Mouse (Mus musculus) midbrain, postnatal 0 days (tissue): Measurements from ENCODE around the gene AL732309.1. TPM values are rescaled to one million over a fixed set of nuclear protein-coding genes. Genes with fewer than 3 reads are reported as not detected.

Source experiments
- ATAC-seq: fragments of 200-750 bp; cut with Nextera tagmentation; 2 replicates; pipeline ENCODE4 v1.8.0; 2017; ENCODE audit warnings: moderate number of reproducible peaks, mild to moderate bottlenecking, moderate TSS enrichment, moderate library complexity; ENCODE audit not compliant: low FRiP score
- DNase-seq: peaks from one replicate; pipeline ENCODE4 v3.0.0-alpha.2; 2015; ENCODE audit warnings: low spot score
- H3K27ac ChIP-seq: fragments of 300-500 bp; sonication (generic); 2 replicates; pipeline ENCODE4 v1.5.1; 2014; ENCODE audit warnings: low read depth, mild to moderate bottlenecking, low read length, mixed read lengths
- H3K27me3 ChIP-seq: fragments of 300-500 bp; sonication (generic); 2 replicates; pipeline ENCODE4 v1.6.1; 2014; ENCODE audit warnings: low read length, control low read depth, mixed read lengths; ENCODE audit not compliant: insufficient read depth
- H3K36me3 ChIP-seq: fragments of 300-500 bp; sonication (generic); 2 replicates; pipeline ENCODE4 v1.6.1; 2014; ENCODE audit warnings: low read length, control low read depth, mixed read lengths; ENCODE audit not compliant: insufficient read depth
- H3K4me1 ChIP-seq: fragments of 300-500 bp; sonication (generic); 2 replicates; pipeline ENCODE4 v1.6.1; 2014; ENCODE audit warnings: mild to moderate bottlenecking, control low read depth, antibody characterized with exemption, low read length, mixed read lengths; ENCODE audit not compliant: insufficient read depth
- H3K4me2 ChIP-seq: fragments of 300-500 bp; sonication (generic); 2 replicates; pipeline ENCODE4 v1.6.1; 2014; ENCODE audit warnings: low read depth, mild to moderate bottlenecking, low read length, mixed read lengths; ENCODE audit not compliant: poor library complexity, severe bottlenecking
- H3K4me3 ChIP-seq: fragments of 300-500 bp; sonication (generic); 2 replicates; pipeline ENCODE4 v1.5.1; 2014; ENCODE audit warnings: low read depth, mild to moderate bottlenecking, low read length, moderate library complexity
- H3K9ac ChIP-seq: fragments of 300-500 bp; sonication (generic); replicated peaks from 2 replicates; pipeline ENCODE4 v1.6.1; 2014; ENCODE audit warnings: mild to moderate bottlenecking, low read length, moderate library complexity, mixed read lengths; ENCODE audit not compliant: poor library complexity, severe bottlenecking
- H3K9me3 ChIP-seq: fragments of 300-500 bp; sonication (generic); 2 replicates; pipeline ENCODE4 v1.6.1; 2016; ENCODE audit warnings: low read length, control low read depth
- CTCF ChIP-seq: IDR thresholded peaks from 2 replicates; pipeline ENCODE4 v1.5.1; 2016; ENCODE audit warnings: antibody characterized with exemption, mild to moderate bottlenecking
- WGBS: fragments of 180-500 bp; shearing (Covaris S2); extraction: QIAGEN DNeasy Blood & Tissue Kit; methylation state at CpG from one replicate; pipeline ENCODE4 v1.1.7; 2014; 5-methylcytosine and 5-hydroxymethylcytosine counted together
- polyA plus RNA-seq: library from polyadenylated mRNA; unstranded; fragments of >200 nt; fragmentation: Nextera tagmentation; extraction: Ambion mirVana; gene quantifications from 2 replicates; pipeline ENCODE4 v1.2.1, GENCODE M21; 2015
- total RNA-seq: library from RNA; depleted of rRNA; stranded (reverse); fragments of >200 nt; gene quantifications from 2 replicates; pipeline ENCODE4 v1.2.3, GENCODE M21; 2014

AL732309.1 gene
- total and polyA plus RNA-seq, 2 experiments from 2014 or later: 3.0 to 7.3 TPM

GRCm38 (mm10) chr2:25240310-25240709 lies 6.4 kb downstream of the AL732309.1 start:
- DNase-seq (no peak), ATAC-seq (no peak)
- H3K9me3 ChIP-seq: no peaks in the 10 kb centered on the region
- peaks cover 9% of the 10 kb centered on the region; the same call in 1 of the 2 replicates for H3K4me1 ChIP-seq
- H3K27ac ChIP-seq: peak overlapping the region; percentile 59; the same call in 1 of the 2 replicates
- H3K4me3 ChIP-seq: peak overlapping the region; percentile 75; the same call in 1 of the 2 replicates
- no peak for TF ChIP-seq CTCF
- no peak overlapping the region for H3K9ac ChIP-seq
- peak overlapping the region; percentile 94 for H3K4me2 ChIP-seq
- H3K27me3 ChIP-seq: no peaks in the 10 kb centered on the region; the same call in 1 of the 2 replicates
- peaks cover 7% of the 10 kb centered on the region for H3K36me3 ChIP-seq
- 53% methylated on average over 8 of the region's 8 CpGs for WGBS

DNA sequence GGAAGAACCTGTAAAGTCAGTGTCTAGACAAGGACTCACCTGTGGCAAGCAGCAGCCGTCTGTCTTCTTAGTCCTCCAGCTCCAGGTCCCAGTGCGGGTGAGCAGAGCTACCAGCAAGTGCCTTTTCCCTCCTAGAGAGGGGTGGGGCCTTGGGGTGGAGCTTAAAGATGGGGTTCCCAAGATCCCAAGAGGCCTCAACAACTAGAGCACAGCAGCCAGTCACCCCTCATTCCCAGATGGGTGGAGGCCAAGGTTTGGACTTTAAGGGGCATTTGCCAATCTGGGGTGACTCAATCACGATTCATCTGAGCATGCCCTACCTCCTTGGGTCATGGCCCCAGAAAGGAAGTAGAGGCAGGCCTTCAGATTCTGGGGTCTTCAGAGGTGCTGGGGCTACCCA lies 6.9 kb downstream of the AL732309.1 start:
- Histone ChIP-seq H3K27ac (no peak overlapping the region), H3K4me1 (peaks cover 9% of the 10 kb centered on the region; the same call in 1 of the 2 replicates), H3K36me3 (peaks cover 2% of the 10 kb centered on the region), H3K27me3 (no peaks in the 10 kb centered on the region; the same call in 1 of the 2 replicates), H3K9me3 (no peaks in the 10 kb centered on the region), H3K9ac (no peak overlapping the region), H3K4me2 (no peak overlapping the region), H3K4me3 (no peak overlapping the region)
- DNase-seq: no peak
- 89% methylated on average over 3 of the region's 3 CpGs for WGBS
- ATAC-seq: no peak
- TF ChIP-seq CTCF: no peak

DNA sequence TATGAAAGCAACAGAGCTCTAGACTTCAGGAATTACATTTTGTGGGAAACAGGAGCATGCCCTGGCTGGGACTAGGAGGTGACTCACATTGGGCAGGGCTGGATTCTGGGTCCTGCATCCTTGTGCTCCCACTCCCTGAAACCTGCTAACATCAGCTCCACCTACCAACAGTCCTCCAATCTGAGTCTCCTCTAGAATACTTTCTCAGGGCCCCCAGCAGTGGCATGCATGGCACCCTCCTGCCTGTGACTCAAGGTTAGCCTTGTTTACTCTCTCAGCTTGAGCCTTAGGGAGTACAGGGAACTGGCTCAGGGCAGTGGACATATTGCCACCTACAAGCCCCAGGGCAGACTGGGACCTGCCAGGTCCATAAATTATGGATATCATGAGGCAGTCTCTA lies 8.6 kb downstream of the AL732309.1 start:
- no peak overlapping the region for H3K9ac ChIP-seq
- no peaks in the 10 kb centered on the region for H3K9me3 ChIP-seq
- no peak overlapping the region for H3K4me3 ChIP-seq
- no peak overlapping the region for H3K27ac ChIP-seq
- TF ChIP-seq CTCF: no peak
- DNase-seq: no peak
- H3K4me2 ChIP-seq: no peak overlapping the region
- H3K27me3 ChIP-seq: no peaks in the 10 kb centered on the region; the same call in 1 of the 2 replicates
- peaks cover 8% of the 10 kb centered on the region; the same call in 1 of the 2 replicates for H3K4me1 ChIP-seq
- ATAC-seq: no peak
- H3K36me3 ChIP-seq: no peaks in the 10 kb centered on the region

GRCm38 (mm10) chr2:25237522-25237921 lies 9.1 kb downstream of the AL732309.1 start:
- Histone ChIP-seq H3K4me2 (no peak overlapping the region), H3K9ac (no peak overlapping the region), H3K4me3 (no peak overlapping the region), H3K27me3 (no peaks in the 10 kb centered on the region; the same call in 1 of the 2 replicates), H3K9me3 (no peaks in the 10 kb centered on the region), H3K4me1 (peaks cover 5% of the 10 kb centered on the region; the same call in 1 of the 2 replicates), H3K27ac (no peak overlapping the region), H3K36me3 (no peaks in the 10 kb centered on the region)
- TF ChIP-seq CTCF: no peak
- no peak for ATAC-seq
- WGBS: 68% methylated on average over 4 of the region's 4 CpGs
- no peak for DNase-seq

DNA sequence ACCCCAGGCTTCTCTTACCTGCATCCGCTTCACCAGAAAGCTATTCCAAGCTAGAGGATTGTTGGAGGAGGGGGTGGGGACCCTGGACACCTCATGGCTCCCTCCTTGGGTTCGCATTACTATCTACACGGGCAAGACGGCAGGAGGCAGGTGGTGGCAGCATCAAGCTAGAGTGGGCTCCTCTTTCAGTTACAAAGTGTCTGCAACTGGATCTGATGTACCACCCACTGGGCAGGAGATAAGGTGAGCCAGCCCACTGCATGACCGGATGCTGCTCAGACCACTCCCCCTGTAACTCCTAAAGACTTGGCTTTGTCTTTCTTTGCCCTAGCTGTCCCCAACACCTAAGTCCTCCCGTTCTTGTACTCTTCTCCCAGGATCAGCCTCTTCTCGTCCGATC lies 10.0 kb downstream of the AL732309.1 start, which contains the start of gene Rnf224:
TSS of gene Rnf224 (minus strand) at position 174 of the 400 bp plus-strand sequence.
- DNase-seq: no peak
- no peak for TF ChIP-seq CTCF
- Histone ChIP-seq H3K27ac (no peak within 1 kb of the TSS), H3K4me3 (no peak within 1 kb of the TSS), H3K9ac (no peak within 1 kb of the TSS), H3K9me3 (no peaks in the 10 kb centered on the region), H3K4me1 (peaks cover 4% of the 10 kb centered on the region; the same call in 1 of the 2 replicates), H3K27me3 (no peaks in the 10 kb centered on the region; the same call in 1 of the 2 replicates), H3K36me3 (no peaks in the 10 kb centered on the region), H3K4me2 (no peak within 1 kb of the TSS)
- 38% methylated on average over 8 of the region's 8 CpGs for WGBS
- ATAC-seq: no peak

GRCm38 (mm10) chr2:25234551-25235220 lies 12.0 kb downstream of the AL732309.1 start:
- Histone ChIP-seq H3K4me1 (no peaks in the 10 kb centered on the region), H3K4me3 (no peak overlapping the region), H3K9me3 (no peaks in the 10 kb centered on the region), H3K9ac (no peak overlapping the region), H3K27me3 (no peaks in the 10 kb centered on the region; the same call in 1 of the 2 replicates), H3K36me3 (no peaks in the 10 kb centered on the region), H3K27ac (no peak overlapping the region), H3K4me2 (no peak overlapping the region)
- DNase-seq (no peak), ATAC-seq (no peak)
- 74% methylated on average over 5 of the region's 5 CpGs for WGBS
- TF ChIP-seq CTCF: no peak
